Mouse (Mus musculus) gastrocnemius, adult 18-20 months (tissue): Measurements from ENCODE around the gene Mia. TPM values are rescaled to one million over a fixed set of nuclear protein-coding genes. Genes with fewer than 3 reads are reported as not detected.

Experiments used
- DNase-seq: peaks from one replicate; pipeline ENCODE4 v3.0.0; 2021; ENCODE audit warnings: low spot score
- total RNA-seq, 2 experiments: library from RNA; stranded (reverse); gene quantifications; 2 replicates each; pipeline ENCODE4 v1.2.3; 2021

Mia gene
- total RNA-seq, 2 experiments from 2014 or later: not detected

GRCm38 (mm10) chr7:27185986-27186385 is 5.0 kb upstream of the Mia start:
- DNase-seq: no peak

GRCm38 (mm10) chr7:27184964-27185363 is 4.0 kb upstream of the Mia start:
- no peak for DNase-seq

- DNase-seq: no peak
Measured at GRCm38 (mm10) chr7:27182498-27182897, 1.5 kb upstream of the Mia start.

GRCm38 (mm10) chr7:27180036-27180435 is 921 bp downstream of the Mia start:
- peak; percentile 42 for DNase-seq

- DNase-seq: no peak
Measured at GRCm38 (mm10) chr7:27179217-27179918, 1.6 kb downstream of the Mia start.

GRCm38 (mm10) chr7:27178324-27179216 is 2.4 kb downstream of the Mia start, which contains the start of gene Rab4b:
Gene Rab4b, minus strand, starts transcription at chr7:27178896.
- DNase-seq: peak; percentile 100

- DNase-seq: no peak
Measured at GRCm38 (mm10) chr7:27177942-27178323, 3.0 kb downstream of the Mia start.

- no peak for DNase-seq
Measured at GRCm38 (mm10) chr7:27174896-27175295, 6.1 kb downstream of the Mia start.

- DNase-seq: no peak
Measured at GRCm38 (mm10) chr7:27174496-27174895, 6.5 kb downstream of the Mia start.

GRCm38 (mm10) chr7:27170981-27171380 is 10.0 kb downstream of the Mia start:
- no peak for DNase-seq

GRCm38 (mm10) chr7:27168371-27168770 is 12.6 kb downstream of the Mia start:
- no peak for DNase-seq

GRCm38 (mm10) chr7:27167475-27168094 is 13.4 kb downstream of the Mia start:
- no peak for DNase-seq

GRCm38 (mm10) chr7:27166614-27167474 is 14.1 kb downstream of the Mia start, which contains the start of gene Egln2:
Gene Egln2, minus strand, starts transcription at chr7:27166802.
- DNase-seq: peak; percentile 94

- DNase-seq: peak; percentile 89
Measured at GRCm38 (mm10) chr7:27166229-27166613, 14.7 kb downstream of the Mia start.

GRCm38 (mm10) chr7:27165696-27166095 is 15.3 kb downstream of the Mia start:
- no peak for DNase-seq

GRCm38 (mm10) chr7:27165007-27165655 is 15.8 kb downstream of the Mia start:
- DNase-seq: peak; percentile 71

GRCm38 (mm10) chr7:27164112-27164947 is 16.6 kb downstream of the Mia start:
- DNase-seq: no peak

- peak; percentile 68 for DNase-seq
Measured at GRCm38 (mm10) chr7:27163450-27163805, 17.5 kb downstream of the Mia start.

- DNase-seq: no peak
Measured at GRCm38 (mm10) chr7:27162780-27163449, 18.0 kb downstream of the Mia start.
